Comparison of ENCODE assay signal across 8 mouse cellular contexts in genomic region chr5:115564737-115565393, GRCm38 (mm10). TPM values are rescaled to one million over a fixed set of nuclear protein-coding genes. Genes with fewer than 3 reads are reported as not detected.
DNase-seq lines count a peak whose midpoint lies in the region; ATAC-seq lines count a peak whose summit lies in the region.

TSS of gene Gcn1l1 (plus strand) at chr5:115565254.

- intact Hi-C loops in gastrocnemius, postnatal 36 days (cut with DNase I), result no loop called here
- intact Hi-C loops in left cerebral cortex, postnatal 25 days (cut with DNase I), result no loop called here

- ATAC-seq in intestine, embryonic 14.5 days (replicated peaks; ENCODE audit: low FRiP score, low TSS enrichment, low read depth), result peak; percentile 89
- peak; percentile 56 for ATAC-seq in megakaryocyte-erythroid progenitor cell, adult 5-6 weeks (replicated peaks; ENCODE audit: low FRiP score, low TSS enrichment, poor library complexity, severe bottlenecking)

- peak within 1 kb of the TSS; percentile 83 for H3K4me3 ChIP-seq in intestine, embryonic 14.5 days (ENCODE audit: low read depth, low read length)

- peak within 1 kb of the TSS; percentile 96 for H3K4me2 ChIP-seq in intestine, embryonic 14.5 days (ENCODE audit: low read length)

- WGBS in intestine, embryonic 14.5 days, result 3% methylated on average over 49 of the region's 55 CpGs

- H3K9ac ChIP-seq in intestine, embryonic 14.5 days (ENCODE audit: low read length), result peak within 1 kb of the TSS; percentile 85

- H3K9me3 ChIP-seq in intestine, embryonic 14.5 days (ENCODE audit: control insufficient read depth, low read length), result no peaks in the 10 kb centered on the region

- peak within 1 kb of the TSS; percentile 63 for H3K27ac ChIP-seq in intestine, embryonic 14.5 days (ENCODE audit: low read depth)

- no peaks in the 10 kb centered on the region for H3K27me3 ChIP-seq in intestine, embryonic 14.5 days (replicated peaks; ENCODE audit: control insufficient read depth, insufficient read depth, low read length)

- peaks cover 42% of the 10 kb centered on the region for H3K36me3 ChIP-seq in intestine, embryonic 14.5 days (ENCODE audit: control insufficient read depth, insufficient read depth, low read length)

- DNase-seq in adrenal gland, adult 2 months, result peak; percentile 89
- peak; percentile 91 for DNase-seq in embryo, embryonic 11 days
- peak; percentile 58 to 72 for DNase-seq in gastrocnemius, postnatal 36 days
- peak; percentile 85 for DNase-seq in intestine, embryonic 14.5 days (ENCODE audit: low spot score)
- DNase-seq in left cerebral cortex, postnatal 25 days (ENCODE audit: low spot score in 2 of 2), result peak; percentile 71 to 83
- peak; percentile 71 for DNase-seq in right cerebral cortex, postnatal 14 days
- DNase-seq in yolk sac, embryonic 10.5 days (ENCODE audit: low spot score), result peak; percentile 84

- peaks cover 29% of the 10 kb centered on the region for H3K4me1 ChIP-seq in intestine, embryonic 14.5 days (replicated peaks; ENCODE audit: control insufficient read depth, insufficient read depth, low read length)

RNA-seq across cellular contexts. Expression of gene Gcn1l1, which starts in this region (rescaled TPM):
- total RNA-seq in adrenal gland, adult 2 months (2021), result 10 to 100 TPM; 48.6 to 51.1 TPM
- polyA plus RNA-seq in adrenal gland, adult 2 months (2012; rRNA removed), result 41.2 and 49.4 TPM in 2 replicates
- total RNA-seq in gastrocnemius, postnatal 36 days (2021), result 10 to 100 TPM; 25.5 to 28.8 TPM
- 43.6 and 44.8 TPM in 2 replicates for polyA plus RNA-seq in intestine, embryonic 14.5 days (2014; fragmentation: Nextera tagmentation; extraction: Ambion mirVana)
- total RNA-seq in left cerebral cortex, postnatal 25 days (2021), result 10 to 100 TPM; 61.4 to 75.7 TPM
- total RNA-seq in megakaryocyte-erythroid progenitor cell, adult 5-6 weeks (2014; fragmentation: Nextera tagmentation), result 66.1 and 67.0 TPM in 2 replicates
- total RNA-seq in megakaryocyte-erythroid progenitor cell, adult 5-6 weeks (2017), result 31.2 and 54.2 TPM in 2 replicates

Comparison
In these comparisons a context has a peak if more than half of its experiments do, and no peak if none do; other contexts are left out.
1. Peak in every context shown above with its lines: DNase-seq, ATAC-seq, H3K4me3 ChIP-seq and H3K27ac ChIP-seq.